Mouse (Mus musculus) splenic B cell, adult 2 months (primary cell): ENCODE data around the gene Rtn1.

Experiments used
- DNase-seq: peaks from one replicate; pipeline ENCODE4 v3.0.0-alpha.2; 2011; ENCODE audit warnings: low read depth, low spot score
- H3K27me3 ChIP-seq: 2 replicates; pipeline ENCODE4 v1.6.1; 2012; ENCODE audit warnings: mild to moderate bottlenecking, low read length, moderate library complexity, mixed read lengths; ENCODE audit not compliant: control insufficient read depth, poor library complexity, insufficient read depth, severe bottlenecking
- H3K36me3 ChIP-seq: 2 replicates; pipeline ENCODE4 v1.6.1; 2012; ENCODE audit warnings: mild to moderate bottlenecking, low read length, moderate library complexity, mixed read lengths; ENCODE audit not compliant: control insufficient read depth, poor library complexity, insufficient read depth, severe bottlenecking

Gene Rtn1

DNA sequence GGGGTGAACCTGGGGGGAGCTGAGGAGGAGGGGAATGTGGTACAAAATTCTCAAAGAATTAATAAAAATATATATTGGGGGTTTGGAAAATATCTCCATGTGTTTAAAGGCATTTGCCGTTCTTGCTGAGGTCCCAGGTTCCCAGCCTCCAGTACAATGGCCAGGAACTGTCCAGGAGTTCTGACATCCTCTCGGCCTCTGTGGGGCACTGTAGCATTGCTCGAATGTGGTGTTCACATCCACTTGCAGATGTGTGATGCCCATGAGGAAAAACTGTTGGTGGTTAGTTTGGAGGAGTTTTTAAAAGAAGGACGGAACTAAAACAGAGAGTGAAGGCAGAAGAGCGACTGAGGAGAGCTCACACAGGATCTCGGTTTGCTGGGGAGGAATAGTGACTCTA lies 166.0 kb downstream of the Rtn1 start:
- no peaks in the 10 kb centered on the region for H3K27me3 ChIP-seq
- no peak for DNase-seq
- no peaks in the 10 kb centered on the region for H3K36me3 ChIP-seq

DNA sequence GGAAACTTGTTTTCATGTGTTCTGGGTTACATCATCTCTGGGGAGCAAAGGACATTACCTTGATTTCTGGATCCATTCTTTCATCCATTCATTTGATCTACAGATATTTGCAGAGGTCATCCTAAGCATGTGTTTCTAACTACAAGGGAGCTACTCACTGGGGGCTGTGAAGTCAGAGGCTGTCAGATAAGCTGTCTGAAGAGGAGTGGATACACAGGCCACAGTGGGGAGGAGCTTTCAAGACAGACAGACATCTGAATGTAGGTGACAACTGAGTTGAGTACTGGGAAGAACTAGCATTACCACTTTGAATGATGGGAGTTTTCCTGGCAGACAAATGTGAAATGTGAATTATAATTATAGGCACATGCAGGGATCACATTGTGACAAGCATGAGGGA lies 168.3 kb downstream of the Rtn1 start:
- DNase-seq: no peak
- Histone ChIP-seq H3K36me3 (no peaks in the 10 kb centered on the region), H3K27me3 (no peaks in the 10 kb centered on the region)

GRCm38 (mm10) chr12:72239230-72239894 lies 169.5 kb downstream of the Rtn1 start:
- DNase-seq: no peak
- no peaks in the 10 kb centered on the region for H3K36me3 ChIP-seq
- no peaks in the 10 kb centered on the region for H3K27me3 ChIP-seq

DNA sequence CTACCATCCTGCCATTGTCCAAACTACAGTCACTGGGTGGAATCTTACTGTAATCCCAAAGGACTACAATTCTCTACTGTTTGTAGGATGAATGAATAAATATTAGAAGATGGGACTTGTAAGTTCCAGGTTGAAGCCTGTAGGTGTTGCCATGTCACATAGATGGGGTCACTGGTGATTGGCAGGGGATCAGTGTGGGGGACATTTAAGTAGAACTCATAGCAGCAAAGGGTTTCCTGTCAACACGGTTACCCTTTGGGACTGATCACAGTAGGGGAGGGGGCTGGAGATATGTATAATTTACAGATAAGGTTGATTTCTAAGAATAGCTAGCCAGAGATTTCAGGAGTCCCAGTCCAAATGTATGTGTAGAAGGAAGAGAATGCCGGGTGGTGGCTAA lies 171.6 kb downstream of the Rtn1 start:
- no peak for DNase-seq
- H3K27me3 ChIP-seq: no peaks in the 10 kb centered on the region
- no peaks in the 10 kb centered on the region for H3K36me3 ChIP-seq

DNA sequence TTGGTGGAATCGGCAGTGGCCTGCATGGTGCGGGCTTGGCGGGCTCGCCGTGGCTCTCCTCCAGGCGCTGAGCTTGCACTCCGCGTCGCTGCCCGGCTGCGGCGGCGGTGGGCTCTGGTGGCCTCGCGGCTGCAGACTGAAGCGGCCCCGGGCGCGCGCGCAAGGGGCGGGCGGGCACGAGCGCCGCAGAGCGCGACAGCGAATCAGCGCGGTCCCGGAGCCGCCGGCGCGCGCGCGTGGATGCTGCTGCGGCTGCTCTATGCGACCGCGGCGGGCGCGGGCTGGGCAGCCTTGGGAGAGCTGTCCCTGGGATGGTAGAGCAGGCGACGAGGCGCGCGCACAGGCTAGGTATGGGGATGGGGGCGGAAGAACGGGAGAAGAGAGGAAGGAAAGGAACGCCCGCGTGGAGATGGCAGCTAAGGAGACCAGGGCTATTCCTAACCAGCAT lies 172.3 kb downstream of the Rtn1 start:
- no peak for DNase-seq

GRCm38 (mm10) chr12:72235621-72236351 lies 173.1 kb downstream of the Rtn1 start:
- no peaks in the 10 kb centered on the region for H3K36me3 ChIP-seq
- no peak for DNase-seq
- no peaks in the 10 kb centered on the region for H3K27me3 ChIP-seq

More for the DNA sequence above, 172.3 kb downstream of the Rtn1 start:
- no peaks in the 10 kb centered on the region for H3K27me3 ChIP-seq
- H3K36me3 ChIP-seq: no peaks in the 10 kb centered on the region

- Histone ChIP-seq H3K36me3 (no peaks in the 10 kb centered on the region), H3K27me3 (no peaks in the 10 kb centered on the region)
- no peak for DNase-seq
Measured at GRCm38 (mm10) chr12:72234966-72235365, 173.9 kb downstream of the Rtn1 start.

- H3K27me3 ChIP-seq: no peaks in the 10 kb centered on the region
- no peak for DNase-seq
- H3K36me3 ChIP-seq: no peaks in the 10 kb centered on the region
Measured at GRCm38 (mm10) chr12:72234151-72234550, 174.7 kb downstream of the Rtn1 start.

DNA sequence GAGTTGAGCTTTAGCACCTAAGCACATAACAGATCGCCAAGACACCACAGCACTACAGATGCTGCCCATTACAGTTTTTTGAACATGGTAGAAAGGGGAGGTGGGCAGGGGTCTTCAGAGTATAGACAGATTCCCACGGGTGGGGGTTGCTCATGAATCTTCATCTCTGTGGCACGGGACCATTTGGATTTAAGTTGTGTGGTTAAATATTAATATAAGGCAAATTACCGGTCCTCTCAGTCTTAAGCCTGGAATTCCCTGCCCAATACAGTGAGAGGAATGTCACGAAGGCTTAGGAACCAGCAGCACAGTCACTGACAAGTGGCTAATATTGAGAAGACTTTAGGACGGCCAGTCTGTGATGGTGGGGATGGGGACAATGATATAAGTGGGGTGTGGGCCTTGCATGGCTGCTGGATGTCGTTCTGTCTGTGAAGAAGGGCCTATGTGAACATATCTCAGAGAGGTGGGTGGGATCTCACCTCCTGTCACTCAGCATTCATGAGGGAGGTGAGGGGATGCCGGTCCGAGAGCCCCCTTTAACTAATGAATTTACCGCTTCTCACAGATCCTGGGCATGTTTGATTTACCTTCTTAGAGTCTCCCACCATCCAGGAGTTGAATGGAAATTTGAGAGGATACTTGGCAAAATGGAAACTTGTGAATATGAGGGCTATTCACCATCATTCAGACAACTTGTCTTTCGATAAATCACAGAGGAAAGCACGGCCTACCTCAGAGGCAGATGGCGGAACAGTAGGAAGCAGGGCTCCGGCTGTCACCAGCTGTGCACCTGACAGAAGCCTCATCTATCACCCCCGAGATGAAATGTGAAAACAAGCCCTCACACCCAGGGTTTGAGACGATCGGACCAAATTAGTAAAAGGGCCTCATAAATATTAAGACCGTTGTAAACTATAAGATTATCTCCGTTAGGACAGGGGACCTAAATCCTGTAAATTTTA lies 175.7 kb downstream of the Rtn1 start:
- no peak for DNase-seq
- Histone ChIP-seq H3K27me3 (no peaks in the 10 kb centered on the region), H3K36me3 (no peaks in the 10 kb centered on the region)

- H3K36me3 ChIP-seq: no peaks in the 10 kb centered on the region
- H3K27me3 ChIP-seq: no peaks in the 10 kb centered on the region
- no peak for DNase-seq
Measured at GRCm38 (mm10) chr12:72232176-72232575, 176.7 kb downstream of the Rtn1 start.

DNA sequence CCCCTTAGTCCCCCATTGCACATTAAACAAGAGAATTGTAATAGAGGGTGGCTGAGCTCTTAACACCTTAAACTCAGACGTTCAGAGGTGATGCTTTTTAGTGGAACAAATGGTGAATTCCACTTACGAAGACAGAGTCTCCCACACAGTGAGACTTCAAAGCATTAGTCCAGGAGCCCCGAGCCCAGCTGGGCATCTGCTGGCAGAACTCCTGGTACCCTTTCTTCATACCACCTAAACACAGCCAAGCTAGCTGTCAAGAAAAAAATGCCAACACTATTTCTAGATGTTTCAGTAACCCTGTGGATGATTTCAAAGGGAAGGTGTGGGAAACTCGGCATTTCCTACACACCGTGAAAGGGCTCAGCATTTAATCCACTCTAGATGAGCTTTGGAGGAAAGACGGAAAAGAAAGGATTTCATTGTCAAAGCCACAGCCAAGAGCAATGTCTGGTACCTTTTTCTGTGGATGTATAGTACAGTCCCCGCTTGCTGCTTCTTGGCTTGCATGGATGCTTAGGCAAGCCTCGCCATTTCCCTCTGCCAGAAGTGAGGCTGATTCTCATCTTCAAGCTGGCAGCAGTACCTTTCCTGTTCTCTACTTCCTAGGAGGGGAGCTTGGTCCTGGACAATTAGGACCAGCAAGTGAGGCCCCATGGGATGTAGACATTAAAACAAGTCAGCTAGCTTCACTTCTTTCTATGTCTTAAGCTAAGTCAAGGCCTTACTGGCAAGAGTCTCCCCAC lies 179.2 kb downstream of the Rtn1 start:
- no peak for DNase-seq
- Histone ChIP-seq H3K27me3 (no peaks in the 10 kb centered on the region), H3K36me3 (no peaks in the 10 kb centered on the region)

- no peak for DNase-seq
- no peaks in the 10 kb centered on the region for H3K27me3 ChIP-seq
- no peaks in the 10 kb centered on the region for H3K36me3 ChIP-seq
Measured at GRCm38 (mm10) chr12:72227731-72228130, 181.1 kb downstream of the Rtn1 start.

- Histone ChIP-seq H3K27me3 (no peaks in the 10 kb centered on the region), H3K36me3 (no peaks in the 10 kb centered on the region)
- no peak for DNase-seq
Measured at GRCm38 (mm10) chr12:72225371-72225770, 183.5 kb downstream of the Rtn1 start.

- DNase-seq: no peak
- Histone ChIP-seq H3K27me3 (no peaks in the 10 kb centered on the region), H3K36me3 (no peaks in the 10 kb centered on the region)
Measured at GRCm38 (mm10) chr12:72223557-72224102, 185.2 kb downstream of the Rtn1 start.
